Mouse (Mus musculus) midbrain, embryonic 15.5 days (tissue): ENCODE measurements around the gene Dmap1. TPM values are rescaled to one million over a fixed set of nuclear protein-coding genes. Genes with fewer than 3 reads are reported as not detected.

Experiments used
- ATAC-seq: fragments of 200-750 bp; cut with Nextera tagmentation; replicated peaks from 2 replicates; pipeline ENCODE4 v1.8.0; 2017; ENCODE audit warnings: moderate TSS enrichment
- H3K27ac ChIP-seq: fragments of 300-500 bp; sonication (generic); 2 replicates; pipeline ENCODE4 v1.5.1; 2015; ENCODE audit warnings: mild to moderate bottlenecking, inconsistent platforms
- H3K27me3 ChIP-seq: fragments of 300-500 bp; sonication (generic); replicated peaks from 2 replicates; pipeline ENCODE4 v1.6.1; 2015; ENCODE audit warnings: inconsistent platforms
- H3K36me3 ChIP-seq: fragments of 300-500 bp; sonication (generic); replicated peaks from 2 replicates; pipeline ENCODE4 v1.6.1; 2015; ENCODE audit warnings: inconsistent platforms
- H3K4me1 ChIP-seq: fragments of 300-500 bp; sonication (generic); 2 replicates; pipeline ENCODE4 v1.6.1; 2015; ENCODE audit warnings: inconsistent platforms
- H3K4me2 ChIP-seq: fragments of 300-500 bp; sonication (generic); 2 replicates; pipeline ENCODE4 v1.6.1; 2015; ENCODE audit warnings: inconsistent platforms, mild to moderate bottlenecking, moderate library complexity
- H3K4me3 ChIP-seq: fragments of 300-500 bp; sonication (generic); 2 replicates; pipeline ENCODE4 v1.5.1; 2015; ENCODE audit warnings: mild to moderate bottlenecking, inconsistent platforms
- H3K9ac ChIP-seq: fragments of 300-500 bp; sonication (generic); 2 replicates; pipeline ENCODE4 v1.6.1; 2015; ENCODE audit warnings: mild to moderate bottlenecking, inconsistent platforms
- H3K9me3 ChIP-seq: fragments of 300-500 bp; sonication (generic); 2 replicates; pipeline ENCODE4 v1.6.1; 2016; ENCODE audit warnings: inconsistent platforms
- WGBS: fragments of 180-500 bp; shearing (Covaris S2); methylation state at CpG from one replicate; pipeline ENCODE4 v1.1.7; 2015; ENCODE audit warnings: mixed read lengths; 5-methylcytosine and 5-hydroxymethylcytosine counted together
- polyA plus RNA-seq: library from polyadenylated mRNA; unstranded; fragments of >200 nt; fragmentation: Nextera tagmentation; extraction: Ambion mirVana; gene quantifications from 2 replicates; pipeline ENCODE4 v1.2.1, GENCODE M21; 2015

Gene Dmap1
- polyA plus RNA-seq, 1 experiment from 2014 or later: 84.8 TPM

DNA sequence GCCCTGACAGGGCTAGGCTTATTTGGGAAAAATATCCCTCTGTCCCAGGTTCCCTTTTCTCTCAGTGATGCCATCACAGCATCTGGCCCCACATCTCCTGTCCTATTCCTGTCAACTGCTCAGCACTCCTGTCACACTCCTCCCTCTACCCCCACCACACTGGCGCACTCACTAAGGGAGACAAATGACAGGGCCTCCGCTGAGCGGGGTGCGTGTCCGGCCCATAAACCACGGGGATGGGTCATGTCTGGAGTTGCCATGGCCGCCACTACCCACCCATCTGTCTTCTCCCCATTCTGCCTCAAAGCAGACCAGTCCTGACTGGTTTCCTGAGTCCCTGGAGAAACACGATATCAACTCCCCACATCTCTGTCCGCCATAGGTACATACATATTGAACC lies 10.0 kb downstream of the Dmap1 start:
- no peak for ATAC-seq

GRCm38 (mm10) chr4:117669874-117670273 lies 12.2 kb downstream of the Dmap1 start:
- no peak for ATAC-seq
- H3K36me3 ChIP-seq: peaks cover 18% of the 10 kb centered on the region
- H3K27me3 ChIP-seq: no peaks in the 10 kb centered on the region
- H3K9me3 ChIP-seq: no peaks in the 10 kb centered on the region
- no peak overlapping the region for H3K9ac ChIP-seq
- WGBS: 80% methylated on average over 7 of the region's 7 CpGs
- H3K4me3 ChIP-seq: no peak overlapping the region
- no peak overlapping the region for H3K27ac ChIP-seq
- peaks cover 4% of the 10 kb centered on the region; the same call in 1 of the 2 replicates for H3K4me1 ChIP-seq
- H3K4me2 ChIP-seq: no peak overlapping the region

More for the DNA sequence above, 10.0 kb downstream of the Dmap1 start:
- H3K36me3 ChIP-seq: peaks cover 31% of the 10 kb centered on the region
- no peaks in the 10 kb centered on the region for H3K4me1 ChIP-seq
- no peak overlapping the region for H3K4me2 ChIP-seq
- no peak overlapping the region for H3K9ac ChIP-seq
- WGBS: 82% methylated on average over 9 of the region's 9 CpGs
- no peak overlapping the region for H3K27ac ChIP-seq
- H3K27me3 ChIP-seq: no peaks in the 10 kb centered on the region
- no peaks in the 10 kb centered on the region for H3K9me3 ChIP-seq
- no peak overlapping the region for H3K4me3 ChIP-seq

- Histone ChIP-seq H3K9ac (no peak overlapping the region), H3K4me3 (no peak overlapping the region), H3K4me2 (no peak overlapping the region), H3K36me3 (0 out of 2 replicates have a peak, but pooled peaks cover 3% of the 10 kb centered on the region), H3K4me1 (peaks cover 7% of the 10 kb centered on the region; the same call in 1 of the 2 replicates), H3K9me3 (no peaks in the 10 kb centered on the region), H3K27me3 (no peaks in the 10 kb centered on the region), H3K27ac (no peak overlapping the region)
- WGBS: 82% methylated on average over 8 of the region's 8 CpGs
- no peak for ATAC-seq
Observed at GRCm38 (mm10) chr4:117666054-117666453, 16.0 kb downstream of the Dmap1 start.

DNA sequence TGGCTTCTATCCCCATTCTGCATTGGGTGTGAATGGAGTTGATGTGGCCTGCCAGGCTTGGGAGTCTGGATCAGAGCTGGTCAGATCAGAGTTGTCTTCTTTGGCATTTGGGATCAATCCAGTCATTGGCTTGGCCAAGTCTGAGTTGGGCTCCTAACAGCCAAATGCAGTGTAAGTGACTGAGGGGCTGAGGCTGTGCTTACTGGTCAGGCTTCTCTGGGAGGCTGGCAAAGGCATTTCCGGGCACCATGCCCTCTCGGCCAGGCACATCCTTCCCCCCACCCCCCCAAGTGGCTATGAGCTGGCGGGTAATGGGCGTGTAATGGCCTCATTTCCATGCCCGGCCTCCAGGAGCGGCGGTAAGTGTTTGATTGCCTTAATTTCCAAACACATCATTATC lies 16.5 kb downstream of the Dmap1 start:
- no peak overlapping the region for H3K27ac ChIP-seq
- H3K9ac ChIP-seq: no peak overlapping the region
- H3K4me2 ChIP-seq: no peak overlapping the region
- ATAC-seq: peak; percentile 45; the same call in 1 of the 2 replicates
- no peaks in the 10 kb centered on the region for H3K27me3 ChIP-seq
- WGBS: 62% methylated on average over 7 of the region's 7 CpGs
- 0 out of 2 replicates have a peak, but pooled peaks cover 3% of the 10 kb centered on the region for H3K36me3 ChIP-seq
- peaks cover 7% of the 10 kb centered on the region; the same call in 1 of the 2 replicates for H3K4me1 ChIP-seq
- H3K4me3 ChIP-seq: no peak overlapping the region
- H3K9me3 ChIP-seq: no peaks in the 10 kb centered on the region

DNA sequence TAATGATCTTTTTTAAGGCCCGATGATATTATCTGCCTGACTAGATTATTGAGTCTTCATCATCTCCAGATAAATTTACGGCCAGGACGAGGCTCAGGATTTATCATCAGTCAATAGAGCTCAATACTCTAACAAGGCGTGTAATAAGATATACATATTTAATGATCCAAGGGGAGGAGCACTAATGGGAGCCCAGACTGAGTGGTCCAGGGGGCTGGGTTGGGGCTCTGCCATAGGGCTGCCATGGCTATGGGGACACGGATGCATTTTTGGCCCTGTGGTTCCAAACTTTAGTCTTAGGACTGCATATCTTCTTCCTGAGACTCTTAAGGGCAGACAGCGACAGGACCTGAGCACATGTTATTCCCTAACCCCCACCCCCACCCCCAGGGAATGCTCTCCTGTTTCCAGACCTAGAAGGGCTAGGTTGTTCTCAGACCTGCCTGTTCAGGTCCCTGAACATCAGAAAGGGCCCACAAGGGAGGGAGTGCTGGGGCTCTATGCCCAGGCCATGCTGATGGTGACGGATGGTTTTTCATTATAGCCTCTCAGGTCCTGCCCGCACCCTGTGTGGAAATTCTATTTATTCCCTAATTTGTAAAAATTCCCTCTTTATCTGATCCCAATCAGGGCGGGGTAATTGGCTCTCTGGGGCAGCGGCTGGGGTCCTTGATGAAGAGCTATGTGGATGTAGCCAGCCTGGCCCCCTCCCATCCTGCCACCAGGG lies 17.5 kb downstream of the Dmap1 start:
- no peak for ATAC-seq
- Histone ChIP-seq H3K4me3 (no peak overlapping the region), H3K9ac (no peak overlapping the region), H3K27ac (no peak overlapping the region), H3K27me3 (no peaks in the 10 kb centered on the region), H3K9me3 (no peaks in the 10 kb centered on the region), H3K4me1 (peaks cover 7% of the 10 kb centered on the region; the same call in 1 of the 2 replicates), H3K4me2 (no peak overlapping the region), H3K36me3 (0 out of 2 replicates have a peak, but pooled peaks cover 3% of the 10 kb centered on the region)
- WGBS: 69% methylated on average over 10 of the region's 10 CpGs

- Histone ChIP-seq H3K9me3 (no peaks in the 10 kb centered on the region), H3K4me1 (peaks cover 35% of the 10 kb centered on the region), H3K27me3 (no peaks in the 10 kb centered on the region), H3K4me3 (no peak overlapping the region), H3K9ac (no peak overlapping the region), H3K36me3 (0 out of 2 replicates have a peak, but pooled peaks cover 3% of the 10 kb centered on the region), H3K4me2 (no peak overlapping the region), H3K27ac (no peak overlapping the region)
- no peak for ATAC-seq
- WGBS: 92% methylated on average over 5 of the region's 5 CpGs
Observed at GRCm38 (mm10) chr4:117660001-117660400, 22.1 kb downstream of the Dmap1 start.

- peaks cover 44% of the 10 kb centered on the region for H3K4me1 ChIP-seq
- no peak overlapping the region for H3K9ac ChIP-seq
- no peak overlapping the region for H3K4me2 ChIP-seq
- no peaks in the 10 kb centered on the region for H3K27me3 ChIP-seq
- H3K27ac ChIP-seq: peak overlapping the region; percentile 2; the same call in 1 of the 2 replicates
- 60% methylated on average over 14 of the region's 14 CpGs for WGBS
- no peak overlapping the region for H3K4me3 ChIP-seq
- H3K9me3 ChIP-seq: no peaks in the 10 kb centered on the region
- no peak for ATAC-seq
- 0 out of 2 replicates have a peak, but pooled peaks cover 3% of the 10 kb centered on the region for H3K36me3 ChIP-seq
Observed at GRCm38 (mm10) chr4:117658582-117659444, 23.3 kb downstream of the Dmap1 start.

DNA sequence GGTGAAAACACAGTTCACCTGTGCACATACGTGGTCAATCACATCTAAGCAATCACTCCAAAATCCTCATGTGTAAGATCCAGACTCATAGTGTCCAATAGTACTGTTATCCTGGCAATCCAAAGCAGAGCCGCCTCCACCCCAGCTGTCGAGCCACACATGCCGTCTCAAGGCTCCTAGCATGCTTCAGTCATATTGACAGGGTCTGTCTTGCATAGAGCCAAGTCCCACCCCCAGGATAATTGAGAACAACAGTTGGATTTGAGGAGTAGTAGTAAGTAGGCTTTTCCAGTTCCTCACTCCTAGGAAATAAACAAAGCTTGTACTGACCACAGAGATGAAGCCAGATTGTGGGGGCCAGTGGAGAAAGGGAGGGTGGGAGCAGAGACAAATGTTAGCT lies 24.4 kb downstream of the Dmap1 start:
- H3K4me1 ChIP-seq: peaks cover 49% of the 10 kb centered on the region
- no peaks in the 10 kb centered on the region for H3K27me3 ChIP-seq
- WGBS: 60% methylated on average over 4 of the region's 4 CpGs
- H3K4me2 ChIP-seq: no peak overlapping the region
- 0 out of 2 replicates have a peak, but pooled peaks cover 3% of the 10 kb centered on the region for H3K36me3 ChIP-seq
- peak overlapping the region; percentile 67 for H3K27ac ChIP-seq
- no peak for ATAC-seq
- no peak overlapping the region for H3K9ac ChIP-seq
- no peaks in the 10 kb centered on the region for H3K9me3 ChIP-seq
- no peak overlapping the region for H3K4me3 ChIP-seq

GRCm38 (mm10) chr4:117656961-117657360 lies 25.1 kb downstream of the Dmap1 start:
- Histone ChIP-seq H3K27ac (peak overlapping the region; percentile 67), H3K4me2 (no peak overlapping the region), H3K27me3 (no peaks in the 10 kb centered on the region), H3K4me1 (peaks cover 51% of the 10 kb centered on the region), H3K9me3 (no peaks in the 10 kb centered on the region), H3K36me3 (0 out of 2 replicates have a peak, but pooled peaks cover 3% of the 10 kb centered on the region), H3K9ac (peak overlapping the region; percentile 21; the same call in 1 of the 2 replicates), H3K4me3 (no peak overlapping the region)
- peak; percentile 25 for ATAC-seq
- 21% methylated on average over 6 of the region's 6 CpGs for WGBS

DNA sequence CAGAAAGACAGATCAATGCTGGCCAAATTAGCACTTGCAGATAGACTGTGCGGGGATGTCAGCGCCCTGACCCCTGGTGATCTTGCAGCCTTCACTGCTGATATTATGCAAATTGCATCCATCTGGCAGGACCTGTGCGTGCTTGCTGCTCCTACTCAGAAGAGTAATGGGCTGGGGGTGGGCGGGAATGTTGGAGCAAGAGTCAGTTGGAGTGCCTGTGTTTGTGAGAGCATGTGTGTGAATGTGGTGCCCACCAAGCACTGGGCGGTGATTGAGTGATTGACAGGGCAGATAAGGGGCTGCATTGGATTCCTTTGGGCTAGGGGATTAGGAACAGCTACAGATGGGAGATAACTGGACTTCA lies 26.6 kb downstream of the Dmap1 start:
- H3K27ac ChIP-seq: peak overlapping the region; percentile 67; the same call in 1 of the 2 replicates
- H3K9ac ChIP-seq: no peak overlapping the region
- H3K4me1 ChIP-seq: peaks cover 58% of the 10 kb centered on the region
- H3K27me3 ChIP-seq: no peaks in the 10 kb centered on the region
- 34% methylated on average over 5 of the region's 5 CpGs for WGBS
- no peak overlapping the region for H3K4me2 ChIP-seq
- H3K36me3 ChIP-seq: no peaks in the 10 kb centered on the region
- H3K4me3 ChIP-seq: no peak overlapping the region
- no peaks in the 10 kb centered on the region for H3K9me3 ChIP-seq
- no peak; the same call in 1 of the 2 replicates for ATAC-seq

DNA sequence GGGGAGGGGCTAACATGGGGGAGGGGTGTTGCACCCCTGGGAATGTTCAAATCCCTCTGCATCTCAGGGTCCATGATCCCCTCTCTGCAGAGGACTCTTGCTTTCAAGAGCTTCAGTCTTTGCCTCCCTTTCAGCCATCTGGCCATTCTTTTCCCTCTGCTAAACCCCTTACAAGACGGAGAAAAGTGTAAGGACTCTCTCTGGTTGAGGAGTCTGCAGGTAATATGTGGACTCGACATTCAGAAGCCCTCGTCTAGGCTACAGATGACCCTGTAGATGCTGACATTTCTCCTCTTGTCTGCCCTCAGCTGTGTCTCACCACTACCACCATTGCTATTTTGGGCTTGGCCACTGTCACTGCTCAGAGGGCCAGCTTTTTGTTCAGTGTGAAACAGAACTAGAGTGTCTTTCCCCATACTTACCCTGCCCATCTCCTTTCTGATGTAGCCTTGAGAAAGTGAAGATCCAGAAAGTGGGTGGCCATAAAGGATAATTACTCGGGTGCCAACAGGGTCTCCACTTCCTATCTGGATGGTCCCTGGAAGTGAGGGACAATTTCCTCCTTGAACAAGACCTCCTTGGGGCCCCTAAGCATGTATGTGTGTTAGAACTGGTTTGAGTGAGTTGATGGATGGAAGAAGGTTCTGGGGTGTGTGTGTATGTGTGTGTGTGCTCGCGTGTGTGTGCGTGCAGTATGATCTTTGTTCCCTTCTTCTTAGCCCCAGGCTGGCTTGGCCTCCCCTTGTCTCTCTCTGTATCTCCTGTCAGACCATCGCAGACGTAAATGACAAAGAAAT lies 27.2 kb downstream of the Dmap1 start:
- H3K4me2 ChIP-seq: no peak overlapping the region
- H3K27ac ChIP-seq: peak overlapping the region; percentile 67
- no peaks in the 10 kb centered on the region for H3K27me3 ChIP-seq
- no peaks in the 10 kb centered on the region for H3K36me3 ChIP-seq
- ATAC-seq: no peak
- WGBS: 50% methylated on average over 9 of the region's 9 CpGs
- peaks cover 62% of the 10 kb centered on the region for H3K4me1 ChIP-seq
- H3K4me3 ChIP-seq: no peak overlapping the region
- no peaks in the 10 kb centered on the region for H3K9me3 ChIP-seq
- no peak overlapping the region for H3K9ac ChIP-seq
